Mouse (Mus musculus): Measurements from ENCODE around the gene Fbxl20. TPM values are rescaled to one million over a fixed set of nuclear protein-coding genes. Genes with fewer than 3 reads are reported as not detected.
A peak's percentile ranks its signal among the peaks of the same experiment; 100 is the strongest.

Gene Fbxl20
- total RNA-seq, 1 experiment = 9.7 TPM

GRCm38 (mm10) chr11:98075195-98075808, 74.9 kb downstream of the Fbxl20 start:
- Histone ChIP-seq H3K9ac (ENCODE audit: insufficient read depth, low read depth, low read length, poor library complexity, severe bottlenecking) (peak overlapping the region; percentile 34; the same call in 1 of the 2 replicates), H3K9me3 (ENCODE audit: control insufficient read depth, insufficient read depth, low read depth, low read length) (no peaks in the 10 kb centered on the region), H3K27ac (ENCODE audit: insufficient read depth, low read depth, low read length, poor library complexity, severe bottlenecking) (no peak overlapping the region), H3K36me3 (ENCODE audit: control insufficient read depth, insufficient read depth, low read length, poor library complexity, severe bottlenecking) (peaks cover 15% of the 10 kb centered on the region), H3K4me1 (ENCODE audit: control insufficient read depth in 2 of 2, insufficient read depth in 2 of 2, low read length in 2 of 2, poor library complexity in 1 of 2) (no peaks in the 10 kb centered on the region), H3K4me3 (ENCODE audit: insufficient read depth in 1 of 2, low read depth in 1 of 2, low read length in 2 of 2, poor library complexity in 1 of 2, severe bottlenecking in 1 of 2) (no peak overlapping the region)
- TF ChIP-seq HCFC1 (IDR thresholded peaks at IDR 0.05; ENCODE audit: borderline replicate concordance, insufficient read depth, low read length) (no peak), CHD2 (IDR thresholded peaks at IDR 0.05; ENCODE audit: low read depth, low read length) (no peak), ZC3H11A (IDR thresholded peaks at IDR 0.05; ENCODE audit: borderline replicate concordance, low read depth, low read length) (0 out of 2 replicates have a peak, but pooled peaks have one; percentile 10), MAFK (IDR thresholded peaks at IDR 0.05; ENCODE audit: insufficient read depth, low read depth, low read length) (no peak), ZNF384 (IDR thresholded peaks at IDR 0.05; ENCODE audit: low read depth, low read length) (no peak)
- peak; percentile 90 for DNase-seq (ENCODE audit: low read depth, low spot score)
- in situ Hi-C loops (cut with MboI; ENCODE audit: low sequenced_read_pairs in 2 of 2, unreplicated experiment in 2 of 2) = no loop called here

GRCm38 (mm10) chr11:98073442-98073841, 76.8 kb downstream of the Fbxl20 start:
- H3K4me1 ChIP-seq (ENCODE audit: control insufficient read depth in 2 of 2, insufficient read depth in 2 of 2, low read length in 2 of 2, poor library complexity in 1 of 2) = no peaks in the 10 kb centered on the region
- no peak for TF ChIP-seq HCFC1 (IDR thresholded peaks at IDR 0.05; ENCODE audit: borderline replicate concordance, insufficient read depth, low read length)
- no peak for TF ChIP-seq CHD2 (IDR thresholded peaks at IDR 0.05; ENCODE audit: low read depth, low read length)
- TF ChIP-seq MAFK (IDR thresholded peaks at IDR 0.05; ENCODE audit: insufficient read depth, low read depth, low read length) = peak; percentile 74; the same call in 1 of the 2 replicates
- TF ChIP-seq ZNF384 (IDR thresholded peaks at IDR 0.05; ENCODE audit: low read depth, low read length) = no peak
- H3K36me3 ChIP-seq (ENCODE audit: control insufficient read depth, insufficient read depth, low read length, poor library complexity, severe bottlenecking) = peaks cover 15% of the 10 kb centered on the region
- no peak overlapping the region for H3K9ac ChIP-seq (ENCODE audit: insufficient read depth, low read depth, low read length, poor library complexity, severe bottlenecking)
- DNase-seq (ENCODE audit: low read depth, low spot score) = no peak
- H3K9me3 ChIP-seq (ENCODE audit: control insufficient read depth, insufficient read depth, low read depth, low read length) = no peaks in the 10 kb centered on the region
- H3K4me3 ChIP-seq (ENCODE audit: insufficient read depth in 1 of 2, low read depth in 1 of 2, low read length in 2 of 2, poor library complexity in 1 of 2, severe bottlenecking in 1 of 2) = no peak overlapping the region
- in situ Hi-C loops (cut with MboI; ENCODE audit: low sequenced_read_pairs in 2 of 2, unreplicated experiment in 2 of 2) = no loop called here
- H3K27ac ChIP-seq (ENCODE audit: insufficient read depth, low read depth, low read length, poor library complexity, severe bottlenecking) = no peak overlapping the region

- peak; percentile 61 for DNase-seq (ENCODE audit: low read depth, low spot score)
- Histone ChIP-seq H3K9ac (ENCODE audit: insufficient read depth, low read depth, low read length, poor library complexity, severe bottlenecking) (peak overlapping the region; percentile 87), H3K4me3 (ENCODE audit: insufficient read depth in 1 of 2, low read depth in 1 of 2, low read length in 2 of 2, poor library complexity in 1 of 2, severe bottlenecking in 1 of 2) (peak overlapping the region; percentile 70 to 74), H3K36me3 (ENCODE audit: control insufficient read depth, insufficient read depth, low read length, poor library complexity, severe bottlenecking) (peaks cover 3% of the 10 kb centered on the region; the same call in 1 of the 2 replicates), H3K27ac (ENCODE audit: insufficient read depth, low read depth, low read length, poor library complexity, severe bottlenecking) (peak overlapping the region; percentile 97), H3K9me3 (ENCODE audit: control insufficient read depth, insufficient read depth, low read depth, low read length) (no peaks in the 10 kb centered on the region), H3K4me1 (ENCODE audit: control insufficient read depth in 2 of 2, insufficient read depth in 2 of 2, low read length in 2 of 2, poor library complexity in 1 of 2) (peaks cover 0 to 11% of the 10 kb centered on the region in 2 experiments; a peak in 1 of 4 replicates)
- no peak for TF ChIP-seq ZNF384 (IDR thresholded peaks at IDR 0.05; ENCODE audit: low read depth, low read length)
- TF ChIP-seq ZC3H11A (IDR thresholded peaks at IDR 0.05; ENCODE audit: borderline replicate concordance, low read depth, low read length) = no peak
- TF ChIP-seq CHD2 (IDR thresholded peaks at IDR 0.05; ENCODE audit: low read depth, low read length) = no peak
- TF ChIP-seq HCFC1 (IDR thresholded peaks at IDR 0.05; ENCODE audit: borderline replicate concordance, insufficient read depth, low read length) = no peak
- TF ChIP-seq MAFK (IDR thresholded peaks at IDR 0.05; ENCODE audit: insufficient read depth, low read depth, low read length) = no peak
- in situ Hi-C loops (cut with MboI; ENCODE audit: low sequenced_read_pairs in 2 of 2, unreplicated experiment in 2 of 2) = no loop called here
Observed at GRCm38 (mm10) chr11:98067255-98067654, 82.9 kb downstream of the Fbxl20 start.

GRCm38 (mm10) chr11:98066201-98066600, 84.0 kb downstream of the Fbxl20 start:
- Histone ChIP-seq H3K36me3 (ENCODE audit: control insufficient read depth, insufficient read depth, low read length, poor library complexity, severe bottlenecking) (no peaks in the 10 kb centered on the region; the same call in 1 of the 2 replicates), H3K9ac (ENCODE audit: insufficient read depth, low read depth, low read length, poor library complexity, severe bottlenecking) (peak overlapping the region; percentile 87; the same call in 1 of the 2 replicates), H3K27ac (ENCODE audit: insufficient read depth, low read depth, low read length, poor library complexity, severe bottlenecking) (0 out of 2 replicates have a peak overlapping the region, but pooled peaks have one; percentile 97), H3K4me1 (ENCODE audit: control insufficient read depth in 2 of 2, insufficient read depth in 2 of 2, low read length in 2 of 2, poor library complexity in 1 of 2) (peaks cover 0 to 11% of the 10 kb centered on the region in 2 experiments; a peak in 1 of 4 replicates), H3K9me3 (ENCODE audit: control insufficient read depth, insufficient read depth, low read depth, low read length) (no peaks in the 10 kb centered on the region), H3K4me3 (ENCODE audit: insufficient read depth in 1 of 2, low read depth in 1 of 2, low read length in 2 of 2, poor library complexity in 1 of 2, severe bottlenecking in 1 of 2) (peak overlapping the region in 1 of 2 experiments; percentile 70; a peak in 2 of 4 replicates)
- in situ Hi-C loops (cut with MboI; ENCODE audit: low sequenced_read_pairs in 2 of 2, unreplicated experiment in 2 of 2) = no loop called here
- no peak for DNase-seq (ENCODE audit: low read depth, low spot score)
- TF ChIP-seq MAFK (IDR thresholded peaks at IDR 0.05; ENCODE audit: insufficient read depth, low read depth, low read length) (no peak), CHD2 (IDR thresholded peaks at IDR 0.05; ENCODE audit: low read depth, low read length) (no peak), HCFC1 (IDR thresholded peaks at IDR 0.05; ENCODE audit: borderline replicate concordance, insufficient read depth, low read length) (no peak), ZC3H11A (IDR thresholded peaks at IDR 0.05; ENCODE audit: borderline replicate concordance, low read depth, low read length) (no peak), ZNF384 (IDR thresholded peaks at IDR 0.05; ENCODE audit: low read depth, low read length) (no peak)
